Mouse (Mus musculus) ES-E14 (cell line): ENCODE data around the gene Atg5. TPM values are rescaled to one million over a fixed set of nuclear protein-coding genes. Genes with fewer than 3 reads are reported as not detected.

Source experiments
- DNase-seq: peaks from one replicate; pipeline ENCODE4 v3.0.0-alpha.2; 2013; ENCODE audit warnings: low read depth, low spot score
- H3K27ac ChIP-seq: 2 replicates; pipeline ENCODE4 v1.5.1; 2012; ENCODE audit warnings: low read depth, mild to moderate bottlenecking, low read length, moderate library complexity, mixed read lengths; ENCODE audit not compliant: poor library complexity, insufficient read depth, severe bottlenecking
- H3K36me3 ChIP-seq: 2 replicates; pipeline ENCODE4 v1.6.1; 2012; ENCODE audit warnings: mild to moderate bottlenecking, low read length, moderate library complexity, mixed read lengths; ENCODE audit not compliant: control insufficient read depth, poor library complexity, insufficient read depth, severe bottlenecking
- H3K4me1 ChIP-seq, 2 experiments: fragments of 150-350 bp in 1 of 2; sonication (generic) in 1 of 2; 2 replicates each; pipeline ENCODE4 v1.6.1; 2012; ENCODE audit warnings: low read length in 2 of 2, mild to moderate bottlenecking in 1 of 2, mixed read lengths in 1 of 2; ENCODE audit not compliant: control insufficient read depth in 2 of 2, insufficient read depth in 2 of 2, poor library complexity in 1 of 2
- H3K4me3 ChIP-seq, 2 experiments: fragments of 150-350 bp in 1 of 2; sonication (generic) in 1 of 2; 2 replicates each; pipeline ENCODE4 v1.5.1; 2012; ENCODE audit warnings: low read length in 2 of 2, low read depth in 1 of 2, mild to moderate bottlenecking in 1 of 2, mixed read lengths in 1 of 2; ENCODE audit not compliant: insufficient read depth in 1 of 2, poor library complexity in 1 of 2, severe bottlenecking in 1 of 2
- H3K9ac ChIP-seq: 2 replicates; pipeline ENCODE4 v1.6.1; 2012; ENCODE audit warnings: low read depth, mild to moderate bottlenecking, low read length, mixed read lengths; ENCODE audit not compliant: poor library complexity, insufficient read depth, severe bottlenecking
- H3K9me3 ChIP-seq: fragments of 150-350 bp; sonication (generic); 2 replicates; pipeline ENCODE4 v1.6.1; 2012; ENCODE audit warnings: low read depth, mild to moderate bottlenecking, low read length; ENCODE audit not compliant: control insufficient read depth, insufficient read depth
- CHD2 ChIP-seq: IDR thresholded peaks from 2 replicates; pipeline ENCODE4 v1.6.1; 2014; ENCODE audit warnings: mild to moderate bottlenecking, low read depth, low read length, inconsistent platforms
- HCFC1 ChIP-seq: IDR thresholded peaks from 2 replicates; pipeline ENCODE4 v1.6.1; 2012; ENCODE audit warnings: low read length, inconsistent platforms, borderline replicate concordance; ENCODE audit not compliant: insufficient read depth
- MAFK ChIP-seq: IDR thresholded peaks from 2 replicates; pipeline ENCODE4 v1.6.1; 2014; ENCODE audit warnings: mild to moderate bottlenecking, low read depth, low read length, inconsistent platforms; ENCODE audit not compliant: insufficient read depth
- ZC3H11A ChIP-seq: IDR thresholded peaks from 2 replicates; pipeline ENCODE4 v1.6.1; 2012; ENCODE audit warnings: low read depth, mild to moderate bottlenecking, inconsistent platforms, low read length, borderline replicate concordance
- ZNF384 ChIP-seq: IDR thresholded peaks from 2 replicates; pipeline ENCODE4 v1.6.1; 2012; ENCODE audit warnings: low read depth, low read length, inconsistent platforms
- in situ Hi-C, 2 experiments: fragments of 600-800 bp; cut with MboI; formaldehyde crosslinking; loops; one replicate each; pipeline ENCODE4 v1.15.1; 2025; ENCODE audit warnings: low sequenced_read_pairs in 2 of 2, inconsistent platforms in 1 of 2; ENCODE audit not compliant: unreplicated experiment in 2 of 2
- total RNA-seq: library from RNA; depleted of rRNA; stranded (reverse); fragments of 300-350 nt; gene quantifications from 2 replicates; pipeline ENCODE4 v1.2.3, GENCODE M21; 2012

Gene Atg5
- total RNA-seq, 1 experiment, result 22.5 TPM

DNA sequence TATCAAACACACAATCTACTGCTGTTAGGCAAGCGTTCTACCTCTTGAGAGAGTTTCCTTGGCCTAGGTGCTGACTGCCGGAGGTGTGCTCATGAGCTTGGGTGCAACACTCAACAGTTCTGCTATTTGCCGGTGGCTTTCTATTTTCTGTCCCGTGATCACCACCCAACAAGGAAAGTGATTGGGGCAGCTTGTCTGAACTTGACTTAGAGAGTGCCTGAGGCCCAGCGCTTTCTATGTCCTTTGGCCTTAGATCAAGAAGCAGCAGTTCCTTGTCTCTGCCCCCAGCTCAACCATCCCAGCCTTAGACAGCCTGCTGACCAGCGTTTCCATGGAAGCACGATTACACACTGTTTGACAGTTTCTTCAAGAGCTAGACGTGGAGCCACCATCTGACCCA is 124.7 kb downstream of the Atg5 start:
- Histone ChIP-seq H3K27ac (peak overlapping the region; percentile 95), H3K9ac (no peak overlapping the region; the same call in 1 of the 2 replicates), H3K36me3 (no peaks in the 10 kb centered on the region), H3K9me3 (no peaks in the 10 kb centered on the region), H3K4me1 (peaks cover 21 to 26% of the 10 kb centered on the region in 2 experiments), H3K4me3 (no peak overlapping the region)
- DNase-seq, result no peak
- in situ Hi-C loops, result no loop called here
- TF ChIP-seq CHD2 (no peak), MAFK (no peak), ZC3H11A (no peak), HCFC1 (no peak), ZNF384 (no peak)

DNA sequence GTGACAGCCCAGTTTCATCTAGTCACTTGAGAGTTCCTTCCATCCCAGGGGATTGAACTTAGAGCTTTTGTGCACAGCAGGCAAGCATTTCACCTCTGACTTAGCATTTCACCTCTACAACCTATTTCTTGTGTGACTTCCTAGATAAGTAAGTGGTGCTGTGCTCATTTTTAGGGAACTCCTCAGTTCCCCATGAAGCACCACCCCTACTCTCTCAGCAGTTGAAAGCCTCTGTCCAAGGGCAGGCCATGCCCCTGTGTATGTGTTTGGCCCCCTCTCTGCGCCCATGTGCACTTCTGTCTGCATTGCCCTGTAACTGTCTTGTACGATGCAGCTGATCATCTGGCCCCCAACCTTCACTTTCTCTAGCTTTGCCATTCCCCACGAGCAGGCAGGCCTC is 132.0 kb downstream of the Atg5 start:
- Histone ChIP-seq H3K9ac (no peak overlapping the region), H3K4me1 (peaks cover 8 to 10% of the 10 kb centered on the region in 2 experiments; a peak in 2 of 4 replicates), H3K27ac (no peak overlapping the region), H3K36me3 (no peaks in the 10 kb centered on the region), H3K9me3 (no peaks in the 10 kb centered on the region), H3K4me3 (no peak overlapping the region; a peak in 1 of 4 replicates)
- DNase-seq, result no peak
- in situ Hi-C loops, result no loop called here
- TF ChIP-seq HCFC1, result no peak

DNA sequence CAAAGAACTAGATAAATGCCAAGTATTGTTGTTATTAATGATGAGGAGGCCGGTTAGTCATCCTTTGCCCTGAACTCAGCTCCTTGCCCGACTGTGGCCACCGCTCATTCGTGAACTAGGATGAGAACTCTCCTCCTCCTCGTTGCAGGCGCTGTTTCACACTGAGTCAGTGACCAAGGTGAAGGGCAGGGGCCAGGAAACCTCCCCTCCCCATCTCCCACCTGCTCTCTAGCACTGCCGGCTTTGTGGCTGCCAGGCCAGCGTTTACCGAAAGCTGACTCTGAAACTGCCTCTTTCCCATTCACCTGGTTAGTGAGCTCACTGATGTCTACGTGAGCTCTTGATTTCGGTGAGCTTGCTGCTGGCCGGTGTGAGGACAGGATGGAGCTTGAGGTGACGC is 132.4 kb downstream of the Atg5 start:
- H3K9ac ChIP-seq, result no peak overlapping the region
- TF ChIP-seq MAFK (no peak), ZNF384 (no peak), ZC3H11A (no peak), HCFC1 (no peak), CHD2 (no peak)
- DNase-seq, result no peak
- peaks cover 8 to 10% of the 10 kb centered on the region in 2 experiments; a peak in 2 of 4 replicates for H3K4me1 ChIP-seq
- H3K27ac ChIP-seq, result no peak overlapping the region
- in situ Hi-C loops, result no loop called here
- H3K9me3 ChIP-seq, result no peaks in the 10 kb centered on the region
- no peak overlapping the region; a peak in 1 of 4 replicates for H3K4me3 ChIP-seq
- no peaks in the 10 kb centered on the region for H3K36me3 ChIP-seq

DNA sequence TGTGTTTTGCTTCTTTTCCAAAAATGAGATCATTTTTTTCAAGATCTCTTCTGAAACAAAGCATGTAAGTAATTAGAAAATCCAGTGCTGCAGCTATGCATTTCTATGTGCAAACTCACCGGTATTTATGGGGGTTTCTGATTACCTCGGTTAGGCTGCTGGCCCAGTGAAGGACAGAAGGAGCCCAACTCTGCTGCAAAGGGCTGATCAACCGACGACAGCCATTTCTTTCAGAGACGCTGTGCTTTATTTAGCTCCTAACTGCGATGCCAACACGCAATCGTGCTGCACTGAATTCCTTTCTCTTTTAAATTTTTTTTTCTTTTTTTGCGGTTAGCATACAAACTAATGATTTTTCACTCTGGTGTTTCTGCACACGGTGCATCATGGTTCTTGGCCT is 133.4 kb downstream of the Atg5 start:
- no peaks in the 10 kb centered on the region for H3K36me3 ChIP-seq
- no peak overlapping the region for H3K4me3 ChIP-seq
- H3K9me3 ChIP-seq, result no peaks in the 10 kb centered on the region
- no peak overlapping the region for H3K27ac ChIP-seq
- no peak for TF ChIP-seq MAFK
- no peak for TF ChIP-seq ZNF384
- TF ChIP-seq ZC3H11A, result no peak
- TF ChIP-seq CHD2, result no peak
- no peak for TF ChIP-seq HCFC1
- no peak for DNase-seq
- H3K9ac ChIP-seq, result no peak overlapping the region
- in situ Hi-C loops, result no loop called here
- H3K4me1 ChIP-seq, result peaks cover 8 to 10% of the 10 kb centered on the region in 2 experiments; a peak in 1 of 4 replicates

DNA sequence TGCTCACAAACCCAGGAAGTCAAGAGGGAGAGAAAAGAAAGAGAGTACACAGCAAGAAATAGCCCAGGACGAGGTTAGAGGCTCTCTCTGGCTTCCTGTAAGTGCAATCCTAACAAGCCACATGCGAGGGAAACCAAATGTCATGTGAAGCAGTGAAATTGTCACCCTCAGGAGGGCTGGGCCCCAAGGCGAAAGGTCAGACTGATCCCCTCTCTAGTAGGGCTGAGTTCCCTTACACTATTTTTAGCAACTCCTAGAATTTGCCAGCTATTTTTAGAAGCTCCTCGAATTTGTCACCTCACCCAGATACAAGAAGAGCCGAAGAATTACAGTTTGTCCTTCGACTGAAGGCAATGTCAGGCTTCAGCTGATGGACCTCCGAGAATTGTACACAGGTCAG is 135.3 kb downstream of the Atg5 start:
- Histone ChIP-seq H3K27ac (no peak overlapping the region), H3K9ac (no peak overlapping the region), H3K9me3 (no peaks in the 10 kb centered on the region), H3K36me3 (no peaks in the 10 kb centered on the region), H3K4me1 (peaks cover 8 to 10% of the 10 kb centered on the region in 2 experiments; a peak in 1 of 4 replicates), H3K4me3 (no peak overlapping the region)
- no peak for DNase-seq
- in situ Hi-C loops, result no loop called here
- TF ChIP-seq CHD2 (no peak), MAFK (no peak), ZC3H11A (no peak), ZNF384 (no peak), HCFC1 (no peak)
